Mouse (Mus musculus) stomach, embryonic 15.5 days (tissue): ENCODE results near the gene Metrnl. TPM values are rescaled to one million over a fixed set of nuclear protein-coding genes. Genes with fewer than 3 reads are reported as not detected.

ENCODE experiments used
- ATAC-seq: fragments of 200-750 bp; cut with Nextera tagmentation; 2 replicates; pipeline ENCODE4 v1.8.0; 2017; ENCODE audit warnings: low read depth, moderate number of reproducible peaks, moderate TSS enrichment; ENCODE audit not compliant: insufficient read depth, low FRiP score
- H3K27ac ChIP-seq: fragments of 300-500 bp; sonication (generic); 2 replicates; pipeline ENCODE4 v1.5.1; 2015; ENCODE audit warnings: mild to moderate bottlenecking, inconsistent platforms
- H3K27me3 ChIP-seq: fragments of 300-500 bp; sonication (generic); replicated peaks from 2 replicates; pipeline ENCODE4 v1.6.1; 2015; ENCODE audit warnings: inconsistent platforms
- H3K36me3 ChIP-seq: fragments of 300-500 bp; sonication (generic); 2 replicates; pipeline ENCODE4 v1.6.1; 2015; ENCODE audit warnings: inconsistent platforms
- H3K4me1 ChIP-seq: fragments of 300-500 bp; sonication (generic); 2 replicates; pipeline ENCODE4 v1.6.1; 2015; ENCODE audit warnings: inconsistent platforms
- H3K4me2 ChIP-seq: fragments of 300-500 bp; sonication (generic); 2 replicates; pipeline ENCODE4 v1.6.1; 2015; ENCODE audit warnings: mild to moderate bottlenecking, inconsistent platforms
- H3K4me3 ChIP-seq: fragments of 300-500 bp; sonication (generic); replicated peaks from 2 replicates; pipeline ENCODE4 v1.5.1; 2015; ENCODE audit warnings: inconsistent platforms
- H3K9ac ChIP-seq: fragments of 300-500 bp; sonication (generic); 2 replicates; pipeline ENCODE4 v1.6.1; 2015; ENCODE audit warnings: inconsistent platforms
- H3K9me3 ChIP-seq: fragments of 300-500 bp; sonication (generic); 2 replicates; pipeline ENCODE4 v1.6.1; 2016; ENCODE audit warnings: inconsistent platforms
- WGBS: fragments of 180-500 bp; shearing (Covaris S2); methylation state at CpG from one replicate; pipeline ENCODE4 v1.1.7; 2015; 5-methylcytosine and 5-hydroxymethylcytosine counted together
- polyA plus RNA-seq: library from polyadenylated mRNA; unstranded; fragments of >200 nt; fragmentation: Nextera tagmentation; extraction: Ambion mirVana; gene quantifications from 2 replicates; pipeline ENCODE4 v1.2.1, GENCODE M21; 2015

Gene Metrnl
- polyA plus RNA-seq, 1 experiment from 2014 or later, result 37.0 TPM

DNA sequence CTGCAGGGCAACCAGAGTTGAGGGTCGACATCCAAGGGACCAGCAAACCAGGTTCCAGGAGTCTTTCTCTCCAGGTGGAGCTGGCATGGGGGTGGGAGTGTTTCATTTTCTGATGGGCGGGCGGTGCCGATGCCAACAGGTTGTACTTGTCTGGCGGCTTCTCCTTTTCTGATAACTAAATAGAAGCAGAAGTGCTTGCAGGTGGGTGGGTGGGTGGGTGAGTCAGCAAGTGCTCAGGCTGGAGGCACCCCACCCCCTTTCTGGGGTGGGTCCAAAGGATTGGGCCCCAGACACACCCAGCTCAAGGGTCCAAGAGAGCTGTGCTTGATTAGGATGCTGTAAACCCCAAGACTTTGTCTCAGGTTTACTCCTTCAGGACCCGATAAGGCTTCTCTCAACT lies 11.6 kb downstream of the Metrnl start:
- Histone ChIP-seq H3K9me3 (no peaks in the 10 kb centered on the region), H3K9ac (no peak overlapping the region), H3K27me3 (no peaks in the 10 kb centered on the region), H3K27ac (peak overlapping the region; percentile 84), H3K4me2 (no peak overlapping the region), H3K4me1 (peaks cover 20% of the 10 kb centered on the region), H3K4me3 (no peak overlapping the region), H3K36me3 (peaks cover 3% of the 10 kb centered on the region; the same call in 1 of the 2 replicates)
- ATAC-seq, result peak; percentile 67
- 55% methylated on average over 6 of the region's 6 CpGs for WGBS

DNA sequence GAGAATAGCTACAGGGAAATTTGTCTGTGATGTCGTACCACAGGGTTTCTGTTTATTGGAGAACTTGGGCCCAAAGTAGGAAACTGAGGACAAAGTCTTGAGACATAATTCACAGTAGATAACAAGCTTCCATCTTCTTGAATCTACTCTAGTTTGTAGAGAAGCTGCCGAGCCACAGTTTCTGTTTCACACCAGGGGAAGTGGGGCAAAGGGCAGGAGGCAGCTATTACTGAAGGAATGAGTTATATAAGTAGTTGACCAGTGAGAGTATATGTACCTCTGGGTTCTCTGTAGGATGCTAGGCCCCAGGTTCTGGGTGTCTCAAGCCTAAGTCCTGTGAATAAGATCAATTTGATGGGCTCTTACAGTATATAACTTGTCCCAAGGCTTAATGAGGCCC lies 12.2 kb downstream of the Metrnl start:
- no peaks in the 10 kb centered on the region for H3K9me3 ChIP-seq
- H3K9ac ChIP-seq, result no peak overlapping the region
- H3K36me3 ChIP-seq, result peaks cover 3% of the 10 kb centered on the region; the same call in 1 of the 2 replicates
- peak overlapping the region; percentile 74 for H3K27ac ChIP-seq
- H3K4me2 ChIP-seq, result no peak overlapping the region
- no peaks in the 10 kb centered on the region for H3K27me3 ChIP-seq
- no peak for ATAC-seq
- peaks cover 25% of the 10 kb centered on the region for H3K4me1 ChIP-seq
- no peak overlapping the region for H3K4me3 ChIP-seq
- WGBS, result 79% methylated on average over 2 of the region's 2 CpGs

DNA sequence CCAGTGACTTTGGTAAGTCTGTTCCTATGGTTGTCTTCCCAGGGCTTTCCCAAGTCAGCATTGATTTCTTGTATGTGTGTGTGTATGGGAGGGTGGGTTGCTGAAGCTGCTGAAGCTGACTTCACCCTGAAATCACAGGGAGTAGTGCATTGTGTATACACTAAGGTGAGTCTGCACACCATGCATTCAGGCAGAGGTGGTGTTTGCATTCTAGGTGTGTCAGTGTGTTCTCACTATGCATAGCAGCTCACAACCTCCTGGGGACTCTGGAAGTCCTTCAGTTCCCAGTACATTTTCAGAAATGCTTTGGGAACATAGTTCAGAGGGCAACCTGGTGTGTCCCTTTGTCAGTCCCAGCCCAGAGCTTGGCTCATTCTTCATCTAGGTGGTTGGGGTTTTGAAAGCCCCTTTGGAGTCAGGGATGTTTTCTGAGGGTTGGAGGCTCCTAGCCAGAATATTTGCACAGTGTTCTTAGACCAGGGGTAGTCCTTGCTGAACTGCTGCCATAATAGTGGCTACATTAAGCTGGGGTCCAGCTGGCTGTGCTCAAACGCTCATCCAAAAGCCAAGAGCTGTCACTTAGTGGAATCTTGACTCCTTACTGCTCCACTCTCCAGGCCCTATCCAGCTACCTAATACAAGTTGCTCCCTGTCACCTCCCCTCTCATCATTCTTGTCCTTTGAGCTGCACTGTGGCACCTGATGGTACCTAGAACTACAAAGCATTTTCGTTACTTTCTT lies 13.6 kb downstream of the Metrnl start:
- H3K27ac ChIP-seq, result peak overlapping the region; percentile 74
- WGBS, result 65% methylated on average over 2 of the region's 2 CpGs

DNA sequence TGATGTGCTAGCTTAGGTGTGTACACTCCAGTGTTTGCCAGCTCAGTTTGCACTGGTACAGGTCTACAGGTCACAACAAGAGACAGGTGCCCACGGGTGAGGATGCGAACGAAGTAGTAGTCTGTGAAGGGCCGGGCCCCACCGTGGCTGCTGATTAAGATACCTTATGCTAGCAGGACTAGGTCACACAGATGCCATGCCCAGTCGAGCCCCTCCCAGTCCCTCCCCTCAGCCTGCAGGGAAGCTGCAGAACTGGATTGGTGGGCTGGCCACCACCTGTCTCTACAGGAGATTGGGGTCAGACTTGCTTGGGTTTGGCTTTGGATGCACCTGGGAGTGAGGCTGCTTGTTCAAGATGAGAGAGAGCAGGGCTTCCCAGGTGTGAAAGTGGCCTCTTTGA lies 16.4 kb downstream of the Metrnl start:
- Histone ChIP-seq H3K4me1 (peaks cover 19% of the 10 kb centered on the region), H3K4me2 (no peak overlapping the region), H3K9me3 (no peaks in the 10 kb centered on the region), H3K36me3 (no peaks in the 10 kb centered on the region; the same call in 1 of the 2 replicates), H3K9ac (no peak overlapping the region), H3K27me3 (no peaks in the 10 kb centered on the region), H3K4me3 (no peak overlapping the region), H3K27ac (peak overlapping the region; percentile 53)
- 48% methylated on average over 6 of the region's 6 CpGs for WGBS
- peak; percentile 82 for ATAC-seq

More for the DNA sequence above, 13.6 kb downstream of the Metrnl start:
- Histone ChIP-seq H3K36me3 (peaks cover under 1% of the 10 kb centered on the region; the same call in 1 of the 2 replicates), H3K4me3 (no peak overlapping the region), H3K27me3 (no peaks in the 10 kb centered on the region), H3K9me3 (no peaks in the 10 kb centered on the region), H3K9ac (no peak overlapping the region), H3K4me1 (peaks cover 25% of the 10 kb centered on the region), H3K4me2 (no peak overlapping the region)
- ATAC-seq, result peak; percentile 37; the same call in 1 of the 2 replicates

DNA sequence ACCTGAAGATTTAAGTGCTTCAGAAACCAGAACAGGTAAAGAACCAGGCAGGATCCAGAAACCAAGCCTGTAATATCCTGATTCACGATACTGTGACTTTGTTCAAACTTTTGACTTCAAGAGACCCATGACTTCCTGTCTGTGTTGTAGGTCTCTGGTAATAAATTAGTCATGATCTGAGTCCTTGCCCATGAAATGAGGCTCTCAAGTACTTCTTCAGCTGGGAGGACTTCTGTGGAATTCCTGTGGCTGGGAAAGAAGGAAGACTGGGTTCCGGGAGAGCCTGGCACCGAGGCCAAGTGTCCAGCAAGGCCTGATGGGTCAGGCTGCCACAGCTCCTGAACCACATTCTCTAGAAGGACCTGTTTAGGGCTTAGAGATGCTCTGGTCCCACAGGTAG lies 19.4 kb downstream of the Metrnl start:
- no peaks in the 10 kb centered on the region for H3K9me3 ChIP-seq
- H3K4me3 ChIP-seq, result no peak overlapping the region
- H3K27ac ChIP-seq, result no peak overlapping the region
- no peaks in the 10 kb centered on the region for H3K27me3 ChIP-seq
- no peak overlapping the region for H3K4me2 ChIP-seq
- H3K9ac ChIP-seq, result no peak overlapping the region
- 79% methylated on average over 3 of the region's 3 CpGs for WGBS
- no peaks in the 10 kb centered on the region; the same call in 1 of the 2 replicates for H3K36me3 ChIP-seq
- no peak for ATAC-seq
- H3K4me1 ChIP-seq, result 0 out of 2 replicates have a peak, but pooled peaks cover 4% of the 10 kb centered on the region

DNA sequence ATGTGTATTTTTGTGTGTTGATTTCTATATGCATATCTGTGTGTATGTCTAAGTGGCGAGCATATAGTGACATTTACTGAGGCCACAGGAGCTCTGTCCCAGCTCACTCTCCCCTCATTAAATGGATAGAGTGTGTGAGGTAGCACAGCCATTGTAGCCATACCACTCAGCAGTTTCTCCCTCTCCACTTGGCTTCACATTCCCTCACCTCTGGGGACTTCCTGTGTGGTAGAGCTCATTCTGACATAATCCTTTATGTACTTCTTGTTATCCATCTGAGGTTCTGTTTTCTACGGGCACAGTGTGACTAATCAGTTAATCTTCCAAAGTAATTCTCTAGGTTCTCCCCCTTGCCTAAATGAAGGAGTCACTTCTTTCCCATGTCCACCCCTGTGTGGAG lies 21.1 kb downstream of the Metrnl start:
- no peak overlapping the region for H3K9ac ChIP-seq
- H3K27ac ChIP-seq, result no peak overlapping the region
- H3K4me2 ChIP-seq, result no peak overlapping the region
- H3K36me3 ChIP-seq, result no peaks in the 10 kb centered on the region
- no peaks in the 10 kb centered on the region for H3K9me3 ChIP-seq
- no peaks in the 10 kb centered on the region for H3K27me3 ChIP-seq
- WGBS, result 69% methylated on average over 2 of the region's 2 CpGs
- ATAC-seq, result no peak
- H3K4me1 ChIP-seq, result 0 out of 2 replicates have a peak, but pooled peaks cover 4% of the 10 kb centered on the region
- no peak overlapping the region for H3K4me3 ChIP-seq

DNA sequence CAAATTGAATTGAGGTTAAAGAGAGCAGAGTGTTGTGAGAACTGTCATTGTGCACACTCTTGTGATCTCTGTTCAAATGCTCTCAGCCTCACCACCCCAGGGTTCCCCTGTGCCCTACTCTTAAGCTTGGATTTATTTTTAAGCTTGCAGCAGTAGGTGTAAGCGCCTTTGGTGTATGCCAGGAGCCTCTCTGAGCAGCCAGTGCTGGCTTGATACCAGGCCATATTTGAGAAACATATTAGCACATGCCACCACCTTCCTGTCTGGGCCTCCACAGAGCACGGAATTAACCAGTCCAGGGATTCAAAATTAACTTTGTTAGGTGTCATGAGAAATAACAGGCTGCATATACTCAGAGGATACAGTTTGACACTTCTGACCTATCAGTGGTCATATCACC lies 25.3 kb downstream of the Metrnl start:
- no peak overlapping the region for H3K4me2 ChIP-seq
- no peaks in the 10 kb centered on the region for H3K9me3 ChIP-seq
- ATAC-seq, result no peak
- WGBS, result 76% methylated on average over 2 of the region's 2 CpGs
- no peak overlapping the region for H3K4me3 ChIP-seq
- no peaks in the 10 kb centered on the region for H3K4me1 ChIP-seq
- H3K9ac ChIP-seq, result no peak overlapping the region
- no peaks in the 10 kb centered on the region for H3K36me3 ChIP-seq
- no peak overlapping the region for H3K27ac ChIP-seq
- H3K27me3 ChIP-seq, result no peaks in the 10 kb centered on the region

DNA sequence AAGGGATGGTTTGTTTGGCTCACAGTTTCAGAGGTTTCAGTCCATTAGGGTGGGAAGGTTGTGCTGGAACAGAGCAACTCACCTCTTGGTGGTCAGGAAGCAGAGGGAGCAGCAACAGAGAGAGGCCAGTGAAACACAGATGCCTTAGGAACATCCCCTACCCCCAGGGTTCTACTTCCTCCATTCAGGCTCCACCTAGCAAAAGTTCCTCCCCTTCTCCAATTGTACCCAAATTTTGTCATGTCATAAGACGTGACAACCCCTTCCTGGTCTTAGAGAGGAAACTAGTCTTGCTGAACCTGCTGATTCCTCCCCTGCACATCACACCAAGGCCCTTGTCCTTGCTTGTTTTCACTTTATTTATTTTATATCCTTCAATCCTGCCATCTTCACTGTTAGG lies 32.8 kb downstream of the Metrnl start:
- Histone ChIP-seq H3K27me3 (no peaks in the 10 kb centered on the region), H3K4me3 (no peak overlapping the region), H3K4me1 (no peaks in the 10 kb centered on the region), H3K9me3 (no peaks in the 10 kb centered on the region), H3K36me3 (no peaks in the 10 kb centered on the region), H3K9ac (no peak overlapping the region), H3K4me2 (no peak overlapping the region), H3K27ac (no peak overlapping the region)
- 77% methylated on average over 1 of the region's 1 CpGs for WGBS
- ATAC-seq, result no peak

DNA sequence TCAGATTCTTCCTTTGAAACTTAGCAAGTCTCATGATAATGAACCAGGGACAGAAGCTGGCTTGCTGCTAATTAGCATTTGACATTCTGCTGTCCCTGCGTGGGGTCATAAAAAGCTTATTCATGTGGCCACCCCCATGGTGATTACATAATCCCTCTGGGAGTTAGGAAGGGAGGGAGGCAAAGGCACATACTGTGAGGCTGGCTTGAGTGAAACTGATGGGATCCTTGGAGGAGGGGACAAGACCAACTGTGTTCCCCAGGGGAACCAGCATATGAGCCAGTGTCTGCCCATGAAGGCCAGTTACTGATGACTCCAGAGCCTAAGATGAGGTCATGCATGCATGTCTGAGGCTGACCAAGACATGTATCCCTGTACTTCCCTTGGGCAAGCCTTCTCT lies 33.5 kb downstream of the Metrnl start:
- no peak; the same call in 1 of the 2 replicates for ATAC-seq
- Histone ChIP-seq H3K4me3 (no peak overlapping the region), H3K9ac (no peak overlapping the region), H3K4me2 (no peak overlapping the region), H3K27ac (no peak overlapping the region), H3K9me3 (no peaks in the 10 kb centered on the region), H3K27me3 (no peaks in the 10 kb centered on the region), H3K36me3 (no peaks in the 10 kb centered on the region), H3K4me1 (no peaks in the 10 kb centered on the region)
- WGBS, result 43% methylated on average over 1 of the region's 1 CpGs

DNA sequence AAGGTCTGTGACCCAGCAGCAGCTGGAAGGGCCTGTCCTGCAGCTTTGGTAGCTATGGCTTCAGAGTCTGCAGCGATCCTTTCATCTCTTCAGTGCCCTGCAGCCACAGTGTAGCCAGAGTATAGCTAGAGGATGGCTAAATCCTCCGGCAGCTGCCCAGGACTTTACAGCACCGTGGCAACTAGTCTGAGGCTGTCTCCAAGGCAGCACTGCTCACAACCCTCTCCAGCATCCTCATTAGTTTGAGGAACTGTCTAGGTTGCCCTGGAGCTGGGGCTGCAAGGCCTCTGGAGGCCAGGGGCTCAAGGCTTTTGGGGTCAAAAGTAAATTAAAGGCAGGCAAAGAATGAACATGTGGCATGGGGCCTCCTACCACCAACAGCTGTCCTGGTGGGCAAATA lies 37.3 kb downstream of the Metrnl start:
- Histone ChIP-seq H3K9ac (no peak overlapping the region), H3K27ac (no peak overlapping the region), H3K9me3 (no peaks in the 10 kb centered on the region), H3K4me2 (no peak overlapping the region), H3K27me3 (no peaks in the 10 kb centered on the region), H3K36me3 (no peaks in the 10 kb centered on the region), H3K4me1 (0 out of 2 replicates have a peak, but pooled peaks cover 5% of the 10 kb centered on the region), H3K4me3 (no peak overlapping the region)
- no peak for ATAC-seq
- 59% methylated on average over 3 of the region's 3 CpGs for WGBS

DNA sequence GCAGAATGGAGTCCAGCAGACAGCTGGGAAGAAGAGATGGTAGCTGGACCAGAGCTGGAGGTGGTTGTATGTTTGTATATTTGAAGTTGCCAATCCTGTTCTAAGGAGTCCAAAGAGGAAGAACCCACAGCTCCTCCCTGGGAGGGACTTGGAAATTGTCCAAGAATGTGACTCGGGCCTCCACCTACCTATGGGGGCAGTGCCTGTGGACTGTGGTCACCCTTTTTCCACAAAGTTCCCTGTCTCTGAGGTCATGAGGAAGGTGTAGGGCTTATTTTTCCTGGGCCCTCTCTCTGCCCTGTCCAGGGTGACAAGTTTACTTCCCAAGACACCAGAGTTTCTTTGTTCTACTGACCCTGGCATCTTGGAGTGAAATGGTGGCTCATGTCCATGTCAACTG lies 39.6 kb downstream of the Metrnl start:
- Histone ChIP-seq H3K9me3 (no peaks in the 10 kb centered on the region), H3K4me2 (no peak overlapping the region), H3K4me3 (no peak overlapping the region), H3K27me3 (no peaks in the 10 kb centered on the region), H3K36me3 (no peaks in the 10 kb centered on the region), H3K9ac (no peak overlapping the region), H3K27ac (peak overlapping the region; percentile 65; the same call in 1 of the 2 replicates), H3K4me1 (0 out of 2 replicates have a peak, but pooled peaks cover 5% of the 10 kb centered on the region)
- WGBS, result 24% methylated on average over 1 of the region's 1 CpGs
- ATAC-seq, result peak; percentile 37; the same call in 1 of the 2 replicates

DNA sequence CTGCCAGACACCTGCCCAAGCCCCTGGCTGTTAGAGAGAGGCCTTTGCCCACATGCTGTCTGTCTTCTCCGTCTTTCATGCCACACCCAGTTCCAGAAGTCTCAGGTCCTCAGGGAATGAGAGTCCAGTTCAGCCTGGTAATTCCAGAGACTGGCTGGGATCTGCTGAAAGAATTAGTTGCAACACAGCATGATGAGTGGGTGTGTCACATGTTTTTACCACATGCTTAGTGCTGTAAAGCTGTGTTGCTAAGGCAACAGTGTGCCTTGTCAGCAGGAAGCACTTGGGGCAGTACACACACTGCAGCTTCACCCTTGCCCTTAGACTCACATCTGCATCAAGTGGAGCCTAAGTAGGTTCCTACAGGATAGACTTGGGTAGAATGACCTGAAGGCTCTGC lies 40.1 kb downstream of the Metrnl start:
- Histone ChIP-seq H3K9ac (no peak overlapping the region), H3K9me3 (no peaks in the 10 kb centered on the region), H3K27ac (peak overlapping the region; percentile 65; the same call in 1 of the 2 replicates), H3K4me2 (no peak overlapping the region), H3K27me3 (no peaks in the 10 kb centered on the region), H3K4me3 (no peak overlapping the region), H3K4me1 (0 out of 2 replicates have a peak, but pooled peaks cover 5% of the 10 kb centered on the region), H3K36me3 (no peaks in the 10 kb centered on the region)
- ATAC-seq, result peak; percentile 59; the same call in 1 of the 2 replicates
- 61% methylated on average over 1 of the region's 1 CpGs for WGBS
